Mouse (Mus musculus) erythroblast, adult 5-6 weeks (primary cell): ENCODE measurements around the gene Ifrd2. TPM values are rescaled to one million over a fixed set of nuclear protein-coding genes. Genes with fewer than 3 reads are reported as not detected.
"Not testable (repeated sequence)": the region's sequence is repeated elsewhere in the genome, so short reads cannot be mapped to it uniquely, and the experiment has no call there.

Experiments used
- ATAC-seq: replicated peaks from 2 replicates; pipeline ENCODE4 v1.8.0; 2016; ENCODE audit warnings: moderate number of reproducible peaks, mild to moderate bottlenecking, moderate TSS enrichment, inconsistent platforms; ENCODE audit not compliant: poor library complexity, low FRiP score, severe bottlenecking
- total RNA-seq, 2 experiments: library from RNA; stranded (forward) in 1 of 2; stranded (reverse) in 1 of 2; fragments of 150-400 nt in 1 of 2; fragments of 200-764, 138-1000 nt in 1 of 2; gene quantifications; 2 replicates each; pipeline versions ENCODE4 v1.2.3 to v1.2.4; 2015 to 2017; ENCODE audit warnings: low replicate concordance in 2 of 2

Ifrd2 gene
- total RNA-seq, 2 experiments from 2014 or later = 217 to 270 TPM

DNA sequence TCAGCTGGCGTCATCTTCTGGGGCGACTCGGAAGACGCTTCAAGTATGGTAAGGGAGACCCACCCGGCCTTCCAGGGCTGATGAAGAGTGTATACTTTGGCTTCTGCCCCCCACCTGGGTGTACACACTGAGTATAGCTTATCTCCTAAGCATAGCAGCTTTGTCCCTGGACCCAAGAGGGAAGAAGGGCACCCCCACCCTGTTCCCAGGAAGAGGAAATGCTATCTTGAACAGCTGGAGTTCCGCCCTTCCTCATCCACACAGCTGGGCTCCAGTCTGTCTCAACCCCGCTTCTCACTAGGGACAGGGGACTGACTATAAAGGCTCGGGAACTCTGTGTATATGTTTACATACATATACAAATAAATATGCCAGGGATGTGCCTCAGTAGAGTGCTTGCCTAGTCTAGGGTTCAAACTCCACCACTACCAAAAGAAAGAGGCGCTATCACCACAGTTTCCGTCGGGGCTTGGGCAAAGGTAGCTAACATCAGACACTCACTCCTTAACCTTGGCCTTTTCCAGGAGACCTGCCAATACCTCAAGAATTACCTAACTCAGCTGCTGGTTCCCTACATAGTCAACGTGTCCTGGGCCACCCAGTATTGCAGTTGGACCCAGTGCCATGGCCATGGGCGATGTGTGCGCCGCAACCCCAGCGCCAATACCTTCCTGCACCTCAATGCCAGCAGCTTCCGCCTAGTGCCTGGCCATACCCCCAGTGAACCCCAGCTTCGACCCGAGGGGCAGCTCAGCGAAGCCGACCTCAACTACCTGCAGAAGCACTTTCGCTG, 15.7 kb upstream of the Ifrd2 start:
- ATAC-seq = no peak

DNA sequence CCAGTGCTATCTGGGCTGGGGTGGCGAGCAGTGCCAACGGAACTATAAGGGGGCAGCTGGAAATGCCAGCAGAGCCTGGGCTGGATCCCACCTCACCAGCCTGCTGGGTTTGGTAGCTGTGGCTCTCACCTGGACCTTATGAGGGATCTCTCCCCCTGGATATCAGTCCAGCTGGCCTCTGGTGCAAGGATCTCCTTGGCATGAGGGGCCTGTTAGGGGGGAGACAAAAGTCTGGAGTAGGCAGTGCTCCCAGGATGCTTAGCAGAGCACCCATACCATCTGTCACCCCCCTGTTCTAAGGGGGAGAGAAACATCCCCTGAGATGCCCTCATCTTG, 15.1 kb upstream of the Ifrd2 start:
- ATAC-seq = no peak

DNA sequence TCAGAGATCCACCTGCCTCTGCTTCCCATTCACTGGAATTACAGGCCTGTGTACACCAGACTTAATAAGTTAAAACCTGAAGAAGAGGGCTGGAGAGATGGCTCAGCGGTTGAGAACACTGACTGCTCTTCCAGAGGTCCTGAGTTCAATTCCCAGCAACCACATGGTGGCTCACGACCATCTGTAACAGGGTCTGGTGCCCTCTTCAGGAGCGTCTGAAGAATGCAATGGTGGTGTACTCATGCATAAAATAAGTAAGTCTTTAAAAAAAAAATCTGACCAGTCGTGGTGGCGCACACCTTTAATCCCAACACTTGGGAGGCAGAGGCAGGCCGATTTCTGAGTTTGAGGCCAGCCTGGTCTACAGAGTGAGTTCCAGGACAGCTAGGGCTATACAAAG, 13.7 kb upstream of the Ifrd2 start:
- not testable (repeated sequence) for ATAC-seq

DNA sequence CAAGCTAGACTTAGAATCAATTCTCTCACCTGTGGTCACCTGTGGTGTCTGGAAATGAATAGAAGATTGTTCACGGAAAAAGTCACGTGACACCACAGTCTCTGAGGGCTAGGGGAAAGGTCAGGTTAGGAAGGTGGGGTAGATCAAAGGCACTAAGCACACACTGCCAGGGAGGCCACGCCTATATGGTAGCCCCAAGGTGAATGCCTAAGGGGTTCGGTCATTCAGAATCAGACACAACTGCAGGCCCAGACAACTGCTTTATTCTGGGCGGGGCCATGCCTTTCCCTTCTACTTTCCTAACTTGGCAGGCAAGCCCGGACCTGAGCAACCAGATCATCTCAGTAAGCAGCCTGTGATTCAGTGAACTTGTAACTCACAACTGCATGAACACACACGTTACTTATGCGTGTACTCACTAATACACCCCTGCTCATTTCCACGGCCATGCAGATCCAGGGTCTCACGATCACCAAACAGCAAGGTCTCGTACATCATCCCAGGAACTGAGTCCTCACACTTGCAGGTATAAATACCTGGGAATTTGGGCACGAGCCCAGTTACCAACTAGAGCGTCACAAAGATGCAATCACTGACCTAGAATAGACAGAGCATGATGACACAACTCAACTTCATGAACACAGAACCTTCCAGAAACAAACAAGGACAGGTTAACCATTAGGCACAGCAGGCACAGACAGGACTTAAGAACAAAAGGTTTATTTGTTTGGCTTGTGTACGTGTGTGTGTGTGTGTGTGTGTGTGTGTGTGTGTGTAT, 11.7 kb upstream of the Ifrd2 start:
- no peak for ATAC-seq

DNA sequence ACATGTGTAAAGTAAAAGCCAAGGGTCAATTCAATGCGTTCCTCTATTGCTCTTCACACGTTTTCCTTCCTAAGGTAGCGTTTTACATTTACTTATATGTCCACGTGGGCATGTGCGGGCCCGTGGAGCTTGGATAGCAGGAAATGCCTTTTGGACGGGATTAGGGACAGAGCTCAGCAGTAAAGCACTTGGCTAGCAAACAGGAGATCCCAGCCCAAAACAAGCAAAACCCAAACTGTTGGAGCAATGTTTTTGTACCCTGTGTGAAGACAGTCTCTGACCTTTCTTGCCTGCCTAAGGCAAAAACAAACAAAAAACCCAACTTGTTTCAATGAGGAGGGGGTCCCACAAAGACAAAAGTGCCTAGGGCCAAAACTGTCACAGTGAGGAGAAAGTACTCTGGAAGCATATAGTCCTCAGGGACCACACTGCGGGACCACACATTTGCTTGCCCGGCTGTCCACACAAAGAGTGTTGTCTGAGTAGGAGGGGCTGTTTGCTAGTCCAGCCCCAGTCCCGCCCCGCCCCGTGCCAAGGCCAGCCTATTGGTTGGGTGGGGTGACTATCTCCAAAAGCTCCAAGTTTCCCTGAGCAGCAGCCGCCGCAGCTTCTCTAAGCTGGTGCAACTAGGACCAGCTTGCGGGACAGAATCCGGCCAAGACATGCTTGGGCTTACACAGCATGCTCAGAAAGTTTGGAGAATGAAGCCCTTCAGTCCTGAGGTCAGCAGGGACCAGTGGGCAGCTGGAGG, 10.9 kb upstream of the Ifrd2 start, which contains the start of gene Hyal1:
TSS of gene Hyal1 (plus strand) at position 571 of the 751 bp plus-strand sequence.
- ATAC-seq = peak; percentile 78

DNA sequence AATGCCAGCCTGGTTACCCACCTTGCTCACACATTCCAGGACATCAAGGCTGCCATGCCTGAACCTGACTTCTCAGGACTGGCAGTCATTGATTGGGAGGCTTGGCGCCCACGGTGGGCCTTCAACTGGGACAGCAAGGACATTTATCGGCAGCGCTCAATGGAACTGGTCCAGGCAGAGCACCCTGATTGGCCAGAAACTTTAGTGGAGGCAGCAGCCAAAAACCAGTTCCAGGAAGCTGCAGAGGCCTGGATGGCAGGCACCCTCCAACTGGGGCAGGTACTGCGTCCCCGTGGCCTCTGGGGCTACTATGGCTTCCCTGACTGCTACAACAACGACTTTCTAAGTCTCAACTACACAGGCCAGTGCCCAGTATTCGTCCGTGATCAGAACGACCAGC, 9.6 kb upstream of the Ifrd2 start:
- ATAC-seq = no peak

DNA sequence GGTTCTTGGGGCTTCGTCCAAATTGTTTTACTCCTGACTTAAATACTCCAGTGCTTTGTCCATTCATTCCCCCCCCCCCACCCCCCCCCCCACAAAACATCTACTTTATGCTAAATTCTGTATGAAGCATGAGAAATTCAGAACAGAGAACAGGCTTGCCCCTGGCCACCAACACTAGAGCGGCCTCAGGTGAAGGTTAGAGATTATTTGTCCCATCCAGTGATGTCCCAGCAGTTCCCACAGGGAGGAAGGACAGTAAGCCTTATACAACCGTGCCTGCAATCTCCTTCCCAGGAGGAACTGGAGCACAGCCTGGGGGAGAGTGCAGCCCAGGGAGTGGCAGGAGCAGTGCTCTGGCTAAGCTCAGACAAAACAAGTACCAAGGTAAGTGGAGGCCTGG, 8.9 kb upstream of the Ifrd2 start, which contains the start of gene Naa80:
TSS of gene Naa80 (plus strand) at position 301 of the 400 bp plus-strand sequence.
- no peak for ATAC-seq

DNA sequence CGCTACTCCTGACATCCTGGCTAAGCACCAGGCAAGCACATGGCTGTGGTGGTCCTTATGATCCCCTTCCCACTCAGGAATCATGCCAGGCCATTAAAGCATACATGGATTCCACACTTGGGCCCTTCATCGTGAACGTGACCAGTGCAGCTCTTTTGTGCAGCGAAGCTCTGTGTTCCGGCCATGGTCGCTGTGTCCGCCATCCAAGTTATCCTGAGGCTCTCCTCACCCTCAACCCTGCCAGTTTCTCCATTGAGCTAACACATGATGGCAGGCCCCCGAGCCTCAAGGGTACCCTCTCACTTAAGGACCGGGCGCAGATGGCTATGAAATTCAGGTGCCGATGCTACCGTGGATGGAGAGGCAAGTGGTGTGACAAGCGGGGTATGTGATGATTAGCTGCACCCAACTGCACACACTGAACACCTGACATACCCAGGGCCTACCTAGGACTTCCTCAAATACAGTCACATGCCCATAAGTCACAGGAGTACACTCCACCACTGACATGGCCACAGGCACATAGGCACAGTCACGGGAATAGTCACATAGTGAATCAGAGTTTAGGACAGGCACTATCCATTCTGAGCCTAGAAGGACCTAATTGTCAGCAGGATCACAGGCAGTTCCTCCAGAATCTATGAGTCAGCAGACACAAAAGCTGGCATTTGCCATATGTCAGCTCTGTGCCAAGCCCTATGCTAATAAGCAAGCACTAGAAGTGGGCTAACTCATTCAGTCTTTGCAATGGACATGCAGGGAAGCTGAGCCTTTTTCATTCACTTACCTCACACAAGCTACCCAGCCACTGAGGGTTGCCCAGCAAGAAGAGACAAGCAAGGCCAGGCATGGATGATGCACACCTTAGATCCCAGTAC, 8.2 kb upstream of the Ifrd2 start:
- no peak for ATAC-seq

DNA sequence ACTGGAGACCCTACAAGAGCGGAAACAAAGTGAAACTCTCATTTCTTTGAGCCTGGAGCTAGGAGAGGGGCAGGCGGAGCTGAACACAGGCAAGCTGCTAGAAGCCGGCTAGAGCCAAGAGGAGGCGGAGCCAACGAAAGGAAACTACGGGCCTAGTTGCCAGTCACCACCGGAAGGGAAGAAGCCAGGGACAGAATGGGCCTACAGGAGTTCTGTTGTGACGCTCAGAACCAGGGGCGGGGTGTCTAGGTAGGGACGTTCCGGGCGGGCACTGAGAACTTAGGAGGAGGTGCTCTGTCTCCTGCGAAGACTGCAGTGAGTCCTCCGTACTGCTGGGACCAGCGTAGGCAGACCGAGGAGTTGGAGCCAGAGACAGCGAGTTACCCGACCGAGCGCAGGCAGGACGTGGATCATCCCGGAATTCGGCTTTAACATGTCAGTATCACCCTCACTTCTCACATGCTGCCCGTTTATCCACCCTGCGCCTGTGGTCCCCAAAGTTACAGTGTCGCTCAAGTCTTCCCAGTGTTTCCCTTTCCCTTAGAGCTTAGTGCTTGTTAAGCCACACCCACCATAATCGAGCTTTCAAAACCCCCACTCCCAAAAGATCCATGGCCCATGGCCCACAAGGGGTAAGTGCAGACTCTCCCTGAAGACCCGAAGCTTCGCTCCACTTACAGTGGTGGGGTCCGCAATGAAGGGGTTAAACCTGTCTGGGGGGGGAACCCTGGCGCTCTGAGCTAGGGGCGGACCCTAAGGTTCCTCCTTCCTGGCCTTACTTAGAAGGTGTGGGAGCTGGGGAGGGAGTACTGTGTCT, 6.7 kb upstream of the Ifrd2 start, which contains the start of gene Hyal3:
TSS of gene Hyal3 (plus strand) at position 318 of the 817 bp plus-strand sequence.
- ATAC-seq = peak; percentile 77

DNA sequence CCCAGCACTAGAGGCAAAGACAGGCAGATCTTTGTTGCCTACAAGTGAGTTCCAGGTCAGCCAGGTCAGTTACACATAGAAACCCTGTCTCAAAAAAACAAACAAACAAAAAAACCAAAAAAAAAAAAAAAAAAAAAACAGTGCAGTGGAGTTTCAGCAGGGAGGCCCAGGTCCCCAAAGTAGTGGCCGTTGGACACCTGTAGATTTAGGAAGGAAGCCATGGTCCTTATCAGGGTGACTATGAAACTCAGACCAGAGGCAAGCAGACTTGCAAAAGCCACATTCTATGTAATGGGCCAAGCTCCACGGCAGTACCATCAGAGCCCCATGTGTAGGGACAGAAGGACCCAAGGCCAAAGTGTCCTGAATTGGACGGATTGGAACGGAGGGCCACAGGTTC, 5.9 kb upstream of the Ifrd2 start:
- 0 out of 2 replicates have a peak, but pooled peaks have one; percentile 11 for ATAC-seq

DNA sequence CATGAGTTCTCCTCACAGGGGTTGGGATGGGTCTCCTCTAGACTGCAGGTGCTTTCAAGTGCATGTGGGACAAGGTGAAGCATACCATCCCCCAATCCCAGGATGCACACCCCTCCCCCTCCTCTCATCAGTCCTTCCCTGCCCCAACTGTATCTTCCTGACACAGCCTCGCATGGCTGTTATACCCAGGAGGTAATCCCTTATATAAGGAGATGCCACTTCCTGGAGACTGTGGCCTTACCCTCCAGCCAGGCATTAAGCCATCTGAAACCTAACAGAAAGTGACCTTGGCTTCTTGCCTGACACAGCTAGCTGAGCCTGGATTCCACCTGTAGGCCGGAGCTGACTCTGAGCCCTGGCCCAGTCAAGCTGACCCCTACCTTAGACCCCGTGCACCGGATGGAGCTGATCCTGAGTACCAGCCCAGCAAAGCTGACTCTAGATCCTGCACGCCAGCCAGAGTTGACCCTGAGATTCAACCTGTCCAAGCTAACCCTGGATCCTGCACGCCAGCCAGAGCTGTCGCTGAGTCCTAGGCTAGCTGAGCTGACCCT, 4.9 kb upstream of the Ifrd2 start:
- no peak for ATAC-seq

DNA sequence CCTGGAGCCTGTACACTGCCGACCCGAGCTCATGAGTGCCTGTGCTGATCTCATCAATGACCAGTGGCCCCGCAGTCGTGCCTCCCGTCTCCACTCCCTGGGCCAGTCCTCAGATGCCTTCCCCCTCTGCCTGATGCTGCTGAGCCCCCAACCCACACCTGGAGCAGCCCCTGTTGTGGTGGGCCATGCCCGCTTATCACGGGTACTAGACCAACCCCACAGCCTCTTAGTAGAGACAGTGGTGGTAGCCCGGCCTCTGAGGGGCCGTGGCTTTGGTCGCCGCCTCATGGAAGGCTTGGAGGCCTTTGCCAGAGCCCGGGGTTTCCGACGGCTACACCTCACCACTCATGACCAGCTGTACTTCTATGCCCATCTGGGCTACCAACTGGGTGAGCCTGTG, 4.3 kb upstream of the Ifrd2 start:
- no peak for ATAC-seq

DNA sequence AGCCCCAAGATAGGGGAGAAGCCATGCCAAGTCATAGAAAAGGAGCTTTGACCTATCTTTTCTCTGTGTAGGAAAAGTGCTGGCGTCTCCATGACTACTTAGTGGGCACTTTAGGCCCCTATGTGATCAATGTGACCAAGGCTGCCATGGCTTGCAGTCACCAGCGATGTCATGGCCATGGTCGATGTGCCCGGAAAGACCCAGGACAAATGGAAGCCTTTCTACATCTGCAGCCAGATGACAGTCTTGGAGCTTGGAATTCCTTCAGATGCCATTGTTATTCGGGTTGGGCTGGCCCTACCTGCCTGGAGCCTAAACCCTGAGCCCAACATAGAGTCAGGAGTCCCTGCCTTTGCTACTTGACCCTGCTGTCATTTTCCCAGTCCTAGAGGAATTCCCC, 938 bp upstream of the Ifrd2 start:
- ATAC-seq = no peak

DNA sequence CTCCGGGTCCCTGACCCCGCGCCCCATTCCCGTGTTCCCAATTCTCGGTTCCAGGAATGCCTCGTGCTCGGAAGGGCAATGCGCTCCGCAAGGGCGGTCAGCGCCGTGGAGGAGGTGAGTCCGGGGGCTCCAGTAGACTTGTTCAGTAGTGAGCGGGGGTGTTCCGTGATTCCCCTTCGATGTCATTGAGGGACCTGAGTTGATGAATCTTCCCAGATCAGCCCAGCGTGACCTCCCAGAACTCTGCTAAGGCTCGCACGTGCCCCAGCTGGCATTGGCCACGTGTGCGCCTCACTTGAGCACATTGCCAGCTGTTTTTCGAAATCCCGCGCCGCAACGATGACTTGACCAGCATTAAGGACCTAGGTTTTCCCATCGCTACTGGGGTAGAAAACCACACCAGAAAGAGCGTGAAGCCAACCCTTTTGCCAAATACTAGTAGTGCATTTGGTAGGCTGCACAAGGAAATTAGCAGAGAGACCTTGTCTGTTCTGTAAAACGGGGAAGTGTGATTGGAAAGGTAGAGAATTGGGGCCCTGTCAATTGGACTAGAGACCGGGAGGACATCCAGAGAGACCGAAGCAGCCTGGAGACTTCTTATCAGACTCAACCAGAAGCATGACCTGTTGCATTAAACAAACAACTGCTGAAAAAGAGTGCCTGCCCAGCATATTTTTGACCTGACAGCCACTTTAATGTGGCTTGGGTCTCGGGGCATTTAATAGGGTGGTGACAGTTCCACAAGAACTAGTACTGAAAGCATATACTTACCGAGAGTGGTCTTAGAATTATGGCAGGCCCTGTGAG, 594 bp downstream of the Ifrd2 start:
- ATAC-seq = peak; percentile 60

DNA sequence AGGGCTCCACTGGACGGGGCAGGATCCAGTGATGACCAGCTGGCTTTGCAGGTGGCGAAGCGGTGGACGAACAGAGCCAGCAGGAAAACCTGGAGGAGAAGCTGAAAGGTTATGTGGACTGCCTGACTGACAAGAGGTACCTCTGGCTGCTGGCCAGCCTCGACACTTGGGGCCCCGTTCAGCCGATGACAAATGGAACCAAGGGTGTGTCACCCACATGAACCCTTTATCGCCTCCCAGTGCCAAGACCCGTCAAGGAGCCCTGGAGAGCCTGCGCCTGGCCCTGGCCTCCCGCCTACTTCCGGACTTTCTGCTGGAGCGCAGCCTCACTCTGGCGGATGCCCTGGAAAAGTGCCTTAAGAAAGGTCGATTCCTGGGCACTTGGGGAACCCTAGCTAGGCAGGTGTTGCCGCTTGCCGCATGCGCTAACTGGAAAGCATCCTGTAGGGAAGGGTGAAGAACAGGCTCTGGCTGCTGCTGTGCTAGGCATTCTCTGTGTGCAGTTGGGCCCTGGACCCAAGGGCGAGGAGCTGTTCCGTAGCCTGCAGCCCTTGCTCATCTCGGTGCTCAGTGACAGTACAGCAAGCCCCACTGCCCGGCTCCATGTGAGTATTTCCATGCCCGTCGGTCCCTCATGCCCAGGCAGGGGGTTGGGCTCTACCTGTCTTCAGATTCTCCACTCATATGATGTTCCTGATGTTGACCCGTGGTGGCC, 2.8 kb downstream of the Ifrd2 start:
- ATAC-seq = peak; percentile 53

DNA sequence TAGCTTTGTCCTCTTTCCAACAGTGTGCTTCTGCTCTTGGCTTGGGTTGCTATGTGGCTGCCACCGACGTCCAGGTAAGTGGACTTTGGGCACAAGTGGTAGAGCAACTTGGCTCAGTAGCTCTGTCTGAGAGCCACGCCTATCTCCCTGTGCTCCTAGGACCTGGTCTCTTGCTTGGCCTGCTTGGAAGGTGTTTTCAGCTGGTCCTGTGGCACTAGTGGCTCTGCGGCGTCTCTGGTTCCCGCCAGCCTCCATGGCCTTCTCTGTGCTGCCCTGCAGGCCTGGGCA, 3.3 kb downstream of the Ifrd2 start:
- no peak for ATAC-seq
